Mouse (Mus musculus) kidney, adult 2 months (tissue): ENCODE data around the gene Rin2.

Experiments used
- CTCF ChIP-seq: fragments of 200-500 bp; conservative IDR thresholded peaks from 2 replicates; pipeline ENCODE4 v1.5.1; 2011; ENCODE audit warnings: low read depth, mild to moderate bottlenecking, control low read depth, low read length, moderate library complexity, mixed read lengths; ENCODE audit not compliant: insufficient read depth, insufficient read length
- POLR2A ChIP-seq: fragments of 200-500 bp; IDR thresholded peaks from one replicate; pipeline ENCODE4 v1.6.1; 2011; ENCODE audit warnings: low read depth, low read length, control low read depth

DNA sequence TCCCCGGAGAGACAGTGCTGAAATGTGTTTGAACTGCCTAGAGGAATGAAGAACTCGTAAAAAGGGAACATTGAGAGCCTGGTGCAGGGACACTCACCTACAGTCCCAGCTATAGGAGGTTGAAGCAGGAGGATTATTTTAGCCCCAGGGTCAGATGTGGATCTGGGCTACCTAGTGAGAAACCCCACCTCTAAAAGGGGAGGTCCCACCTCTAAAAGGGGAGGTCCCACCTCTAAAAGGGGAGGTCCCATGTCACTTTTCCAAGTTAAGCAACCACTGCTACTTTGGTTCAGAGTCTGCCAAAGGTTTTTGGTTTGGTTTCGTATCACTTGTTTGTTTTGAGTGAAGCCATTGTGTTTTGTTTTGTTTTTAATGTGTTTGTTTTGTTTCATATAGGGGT lies 190.3 kb downstream of the Rin2 start:
- TF ChIP-seq CTCF (no peak), POLR2A (no peak)
